Mouse (Mus musculus): ENCODE measurements around the gene Alkbh4. TPM values are rescaled to one million over a fixed set of nuclear protein-coding genes. Genes with fewer than 3 reads are reported as not detected.
"Not testable (repeated sequence)": the region's sequence is repeated elsewhere in the genome, so short reads cannot be mapped to it uniquely, and the experiment has no call there.

Gene Alkbh4
- 10 to 100 TPM in 2 of 4 experiments, 1 to 10 TPM in 2; 8.5 to 12.2 (median 9.9) TPM for total RNA-seq (2022)

- peak; percentile 84 to 93 for DNase-seq (ENCODE audit: low spot score in 2 of 2)
These were observed at the start of gene Alkbh4, which contains the start of gene Lrwd1 for GRCm38 (mm10) chr5:136135571-136136291. Gene Alkbh4, plus strand, starts transcription at chr5:136136146. Gene Lrwd1, minus strand, starts transcription at chr5:136136074.

DNA sequence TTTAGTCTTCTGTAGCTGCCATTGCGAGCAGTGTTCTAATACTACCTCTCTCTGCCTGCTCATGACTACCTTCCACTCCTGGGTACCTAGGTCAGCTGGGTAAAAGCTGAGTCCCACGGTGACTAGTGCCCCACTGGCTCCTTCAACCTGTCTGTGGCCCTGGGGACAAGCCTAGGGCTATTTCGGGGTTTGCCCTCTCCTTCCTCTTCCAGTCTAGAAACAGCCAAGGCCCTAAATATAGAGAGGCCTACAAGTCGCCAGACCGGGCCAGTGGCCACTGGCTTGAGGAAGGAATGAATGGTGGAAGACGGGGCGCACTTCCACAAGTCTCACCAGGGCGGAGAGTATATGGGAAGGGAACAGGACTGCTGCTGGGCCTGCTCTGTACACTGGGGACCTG is 49.7 kb upstream of the Alkbh4 start:
- no peak for DNase-seq (ENCODE audit: low spot score in 2 of 2)

DNA sequence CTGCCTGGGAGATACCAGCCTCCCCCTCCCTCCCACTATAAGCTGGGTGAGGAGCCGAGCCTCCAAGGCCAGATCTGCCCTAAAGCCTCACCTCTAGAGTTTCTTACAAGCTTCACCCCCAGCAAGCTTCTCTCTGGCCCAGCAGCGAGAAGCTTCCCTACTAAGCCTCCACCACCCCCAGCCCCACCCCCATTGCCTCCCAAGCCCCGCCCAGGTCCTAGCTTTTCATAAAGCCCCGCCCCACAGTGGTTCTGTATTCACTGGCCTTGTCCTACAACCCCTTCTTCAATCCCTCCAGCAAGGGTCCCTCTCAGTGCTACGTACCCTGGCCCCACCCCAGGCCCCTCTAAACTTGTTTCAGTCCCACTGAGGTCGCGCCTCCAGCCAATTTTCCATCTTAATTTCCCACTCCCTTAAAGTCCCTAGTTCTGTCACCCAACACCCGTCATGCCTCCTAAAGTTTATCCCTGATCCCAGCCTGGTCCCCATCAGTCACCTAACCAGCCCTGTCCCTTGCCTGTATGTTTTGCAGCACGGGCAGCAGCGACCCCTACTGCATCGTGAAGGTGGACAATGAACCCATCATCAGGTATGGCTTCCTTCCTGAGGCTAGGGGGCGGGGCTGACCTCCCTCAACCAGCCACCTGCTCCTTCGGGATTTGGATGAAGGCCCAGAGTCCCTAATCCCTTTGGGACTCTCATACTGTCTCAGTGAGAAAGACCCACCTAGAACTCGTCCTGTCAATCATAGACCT is 46.9 kb upstream of the Alkbh4 start:
- DNase-seq (ENCODE audit: low spot score in 2 of 2): no peak

DNA sequence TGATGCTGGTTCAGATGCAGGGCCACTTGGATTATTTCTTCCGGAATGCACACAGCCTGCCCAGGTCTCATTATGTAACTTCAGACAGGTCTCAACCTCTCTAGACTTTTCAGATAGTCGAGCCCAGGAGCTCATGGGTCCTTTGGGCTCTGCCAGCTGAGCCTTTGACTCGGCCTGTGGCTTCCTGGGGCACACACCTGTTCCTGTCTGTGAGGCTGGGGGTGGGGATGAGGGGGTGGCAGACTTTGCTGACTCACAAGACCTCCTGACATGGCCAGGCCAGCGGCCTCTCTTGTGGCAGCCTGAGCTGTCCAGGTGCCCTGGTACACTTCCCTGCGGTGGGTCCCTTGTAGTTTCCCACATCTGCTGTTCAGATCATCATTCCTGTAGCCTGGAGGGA is 44.0 kb upstream of the Alkbh4 start:
- DNase-seq (ENCODE audit: low spot score in 2 of 2): no peak

GRCm38 (mm10) chr5:136094249-136095010 is 41.5 kb upstream of the Alkbh4 start:
- no peak for DNase-seq (ENCODE audit: low spot score in 2 of 2)

- DNase-seq (ENCODE audit: low spot score in 2 of 2): no peak
These were observed 40.9 kb upstream of the Alkbh4 start for GRCm38 (mm10) chr5:136095089-136095488.

DNA sequence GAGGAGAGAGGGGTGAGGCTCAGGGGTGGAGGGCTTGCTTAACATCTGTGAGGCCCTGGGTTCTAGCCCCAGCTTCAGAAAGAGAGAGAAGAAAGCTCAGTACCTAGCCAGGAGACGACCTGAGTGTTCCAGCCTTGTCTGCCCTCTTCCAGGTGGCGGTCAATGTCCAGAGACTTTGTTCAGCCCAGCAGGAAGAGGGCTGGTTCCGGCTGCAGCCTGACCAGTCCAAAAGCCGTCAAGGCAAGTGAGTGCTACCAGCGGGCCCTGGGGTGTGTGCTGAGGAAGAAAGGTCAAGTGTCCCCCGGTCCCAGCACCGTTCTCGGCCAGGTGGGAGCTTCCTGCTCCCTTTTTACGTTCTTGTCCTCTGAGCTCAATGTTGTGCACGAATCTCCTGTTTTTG is 37.4 kb upstream of the Alkbh4 start:
- DNase-seq (ENCODE audit: low spot score in 2 of 2): no peak

DNA sequence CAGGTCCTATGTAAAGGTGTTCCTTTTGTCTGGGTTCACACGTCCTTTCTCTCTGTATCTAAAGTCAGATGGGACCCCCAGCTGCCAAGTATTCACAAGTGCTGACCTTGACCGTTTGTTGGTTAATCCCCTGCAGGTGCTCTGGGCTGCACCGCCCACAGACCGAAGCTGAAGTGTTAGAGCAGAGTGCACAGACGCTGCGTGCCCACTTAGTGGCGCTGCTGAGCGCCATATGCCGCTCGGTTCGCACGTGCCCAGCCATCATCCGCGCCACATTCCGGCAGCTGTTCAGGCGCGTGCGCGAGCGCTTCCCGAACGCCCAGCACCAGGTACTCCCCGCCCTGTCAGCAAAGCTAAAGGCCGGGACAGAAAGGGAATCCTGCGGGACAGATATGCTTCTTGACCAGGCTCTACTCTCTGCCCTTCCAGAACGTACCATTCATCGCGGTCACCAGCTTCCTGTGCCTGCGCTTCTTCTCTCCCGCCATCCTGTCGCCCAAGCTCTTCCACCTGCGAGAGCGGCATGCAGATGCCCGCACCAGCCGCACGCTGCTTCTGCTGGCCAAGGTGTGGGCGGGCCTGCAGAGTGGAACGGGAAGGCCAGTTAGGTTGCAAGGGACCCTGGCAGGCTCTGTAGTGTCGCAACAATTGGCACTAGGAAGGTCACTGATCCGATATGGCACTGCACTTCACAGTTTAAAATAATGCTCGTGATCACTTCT is 33.7 kb upstream of the Alkbh4 start:
- peak; percentile 40 to 63 for DNase-seq (ENCODE audit: low spot score in 2 of 2)

DNA sequence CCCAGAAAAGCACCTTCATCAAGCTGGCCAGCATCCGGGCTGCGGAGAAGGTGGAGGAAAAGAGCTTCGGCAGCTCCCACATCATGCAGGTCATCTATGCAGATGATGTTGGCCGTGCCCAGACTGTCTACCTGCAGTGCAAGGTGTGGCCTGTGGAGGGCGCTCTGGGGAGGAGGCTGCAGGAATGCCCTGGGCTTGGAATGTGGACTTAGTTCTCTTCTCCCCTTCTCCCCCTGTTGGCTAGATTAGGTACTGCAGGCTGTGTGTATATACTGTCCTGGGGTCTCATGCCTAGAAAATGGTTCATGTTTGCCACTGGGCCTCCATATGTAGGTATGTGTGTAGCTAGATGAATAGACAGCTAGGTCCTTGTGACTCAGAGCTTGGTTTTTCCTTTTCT is 31.4 kb upstream of the Alkbh4 start:
- no peak for DNase-seq (ENCODE audit: low spot score in 2 of 2)

DNA sequence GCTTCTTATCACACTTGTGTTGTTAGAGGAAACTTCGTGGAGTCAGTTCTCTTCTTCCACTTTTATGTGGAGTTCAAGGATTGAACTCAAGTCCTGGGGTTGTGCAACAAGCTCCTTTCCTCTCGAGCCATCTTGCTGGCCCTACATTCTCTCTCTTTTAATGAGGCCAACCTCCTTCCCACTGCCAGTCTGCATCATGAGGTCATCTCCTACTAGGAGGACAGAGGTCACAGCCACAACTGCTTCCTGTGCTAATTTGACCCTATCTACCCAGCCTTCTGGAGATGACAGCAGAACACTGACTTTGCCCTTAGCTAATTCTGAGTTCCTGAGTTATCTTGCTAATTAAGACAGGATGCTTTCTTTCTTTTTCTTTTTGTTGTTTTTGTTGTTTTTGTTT is 27.5 kb upstream of the Alkbh4 start:
- DNase-seq (ENCODE audit: low spot score in 2 of 2): no peak

GRCm38 (mm10) chr5:136109042-136109441 is 26.9 kb upstream of the Alkbh4 start:
- DNase-seq (ENCODE audit: low spot score in 2 of 2): no peak

GRCm38 (mm10) chr5:136113546-136113945 is 22.4 kb upstream of the Alkbh4 start:
- DNase-seq (ENCODE audit: low spot score in 2 of 2): not testable (repeated sequence)

- peak; percentile 92 to 93 for DNase-seq (ENCODE audit: low spot score in 2 of 2)
These were observed 19.8 kb upstream of the Alkbh4 start, which contains the start of gene Polr2j for GRCm38 (mm10) chr5:136115891-136116783. Gene Polr2j, plus strand, starts transcription at chr5:136116631.

GRCm38 (mm10) chr5:136116784-136117112 is 19.2 kb upstream of the Alkbh4 start:
- no peak for DNase-seq (ENCODE audit: low spot score in 2 of 2)

DNA sequence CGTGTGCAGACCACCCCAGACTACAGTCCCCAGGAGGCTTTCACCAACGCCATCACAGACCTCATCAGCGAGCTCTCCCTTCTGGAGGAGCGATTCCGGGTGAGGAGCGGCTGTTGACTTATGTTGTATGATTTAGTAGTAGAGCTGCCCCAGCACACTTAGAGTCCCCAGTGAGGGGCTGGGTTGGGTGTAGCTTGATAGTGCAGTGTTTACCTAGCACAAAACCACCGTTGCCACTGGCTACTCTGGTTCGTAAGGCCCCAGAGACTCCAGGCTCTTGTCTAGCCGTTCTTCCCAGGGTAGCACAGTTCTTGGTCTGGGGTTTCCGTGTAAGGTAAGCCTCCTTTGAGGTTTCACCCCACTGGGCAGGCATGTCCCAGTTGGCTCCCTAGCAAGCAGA is 13.8 kb upstream of the Alkbh4 start:
- DNase-seq (ENCODE audit: low spot score in 2 of 2): no peak

DNA sequence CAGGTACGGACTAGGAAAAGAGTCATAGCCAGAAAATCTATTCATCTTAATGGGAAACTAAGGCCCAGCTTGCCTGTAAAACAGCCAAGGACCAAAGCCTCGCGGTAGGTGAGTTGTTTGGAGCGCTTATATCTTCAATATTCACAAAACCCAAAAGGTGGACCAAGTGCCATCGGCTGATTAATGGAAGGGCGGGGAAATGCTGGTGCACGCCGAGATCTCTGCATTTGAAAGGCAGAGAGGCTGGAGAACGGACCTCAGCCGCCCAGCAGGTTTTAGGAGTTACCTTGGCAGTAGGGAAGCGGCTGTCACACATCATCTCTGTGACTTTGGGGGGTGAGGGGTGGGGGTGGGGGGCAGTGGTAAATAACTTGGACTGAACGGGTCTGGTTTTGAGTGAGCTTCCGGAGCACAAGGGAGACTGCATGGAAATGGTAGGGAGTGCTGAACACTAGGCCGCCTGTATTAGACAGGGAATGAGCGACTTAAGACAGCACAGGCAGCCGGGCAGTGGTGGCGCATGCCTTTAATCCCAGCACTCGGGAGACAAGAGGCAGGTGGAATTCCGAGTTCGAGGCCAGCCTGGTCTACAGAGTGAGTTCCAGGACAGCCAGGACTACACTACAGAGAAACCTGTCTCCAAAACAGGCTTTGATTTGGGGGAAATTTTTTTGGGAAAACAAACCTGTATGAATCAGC is 495 bp downstream of the Alkbh4 start:
- no peak for DNase-seq (ENCODE audit: low spot score in 2 of 2)

DNA sequence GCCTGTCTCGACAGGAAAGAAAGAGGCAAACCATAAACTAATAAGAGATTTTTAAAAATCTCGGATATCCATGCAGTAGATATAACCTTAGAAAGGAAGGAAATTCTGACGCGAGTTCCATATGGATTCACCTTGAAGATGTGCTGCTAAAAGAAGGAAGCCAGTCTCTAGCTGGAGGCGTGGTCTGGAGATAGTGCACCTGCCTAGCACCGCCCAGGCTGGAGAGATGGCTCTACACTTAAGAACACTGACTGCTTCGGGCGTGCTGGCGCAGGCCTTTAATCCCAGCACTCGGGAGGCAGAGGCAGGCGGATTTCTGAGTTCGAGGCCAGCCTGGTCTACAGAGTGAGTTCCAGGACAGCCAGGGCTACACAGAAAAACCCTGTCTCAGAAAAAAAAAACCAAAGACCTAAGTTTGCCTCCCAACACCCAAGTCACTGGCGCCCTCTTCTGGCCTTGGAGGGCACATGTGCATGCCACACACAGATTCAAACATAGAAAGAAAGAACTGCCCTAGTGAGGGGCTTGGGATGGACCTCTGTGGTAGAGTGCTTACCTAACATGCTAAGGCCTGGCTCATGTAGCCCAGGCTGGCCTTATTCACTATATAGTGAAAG is 1.8 kb downstream of the Alkbh4 start:
- no peak for DNase-seq (ENCODE audit: low spot score in 2 of 2)

DNA sequence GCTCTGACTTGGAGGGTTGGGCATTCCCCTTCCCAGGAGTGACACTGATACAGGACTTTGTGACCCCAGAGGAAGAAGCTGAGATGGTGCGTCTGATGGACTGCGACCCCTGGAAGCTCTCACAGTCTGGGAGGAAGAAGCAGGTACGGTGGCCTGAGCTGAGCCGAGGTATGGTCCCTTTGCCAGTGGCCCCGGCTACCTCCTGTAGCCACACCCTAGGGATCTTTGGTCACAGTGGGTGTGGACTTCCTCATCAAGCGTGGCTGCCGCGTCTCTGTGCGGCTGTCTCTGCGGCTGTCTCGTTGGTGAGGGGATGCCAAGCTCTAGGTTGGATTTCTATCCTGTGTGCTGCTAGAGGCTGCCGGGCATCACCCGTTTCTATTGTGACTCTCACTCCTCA is 3.4 kb downstream of the Alkbh4 start:
- no peak for DNase-seq (ENCODE audit: low spot score in 2 of 2)

DNA sequence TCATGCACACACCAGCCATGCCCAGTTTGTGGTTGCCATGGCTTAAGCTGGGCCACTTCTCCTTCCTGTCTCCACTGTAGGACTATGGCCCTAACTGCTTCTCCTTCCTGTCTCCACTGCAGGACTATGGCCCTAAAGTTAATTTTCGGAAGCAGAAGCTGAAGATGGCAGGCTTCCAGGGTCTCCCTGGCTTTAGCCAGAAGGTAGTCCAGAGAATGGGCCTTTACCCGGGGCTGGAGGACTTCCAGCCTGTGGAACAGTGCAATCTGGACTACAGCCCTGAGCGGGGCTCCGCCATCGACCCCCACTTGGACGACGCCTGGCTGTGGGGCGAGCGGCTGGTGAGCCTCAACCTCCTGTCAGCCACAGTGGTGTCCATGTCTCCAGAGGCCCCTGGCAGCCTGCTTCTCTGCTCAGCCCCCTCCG is 4.1 kb downstream of the Alkbh4 start:
- DNase-seq (ENCODE audit: low spot score in 2 of 2): no peak

All from left cerebral cortex, adult 8-10 months (tissue).